Mouse (Mus musculus) limb, embryonic 14.5 days (tissue): ENCODE data around the gene Vps37c. TPM values are rescaled to one million over a fixed set of nuclear protein-coding genes. Genes with fewer than 3 reads are reported as not detected.

ENCODE experiments used
- ATAC-seq: fragments of 200-750 bp; cut with Nextera tagmentation; 2 replicates; pipeline ENCODE4 v1.8.0; 2017; ENCODE audit warnings: low read depth, moderate number of reproducible peaks, moderate TSS enrichment; ENCODE audit not compliant: low FRiP score
- DNase-seq: peaks from one replicate; pipeline ENCODE4 v3.0.0-alpha.2; 2015; ENCODE audit warnings: low spot score
- H3K27ac ChIP-seq: fragments of 300-500 bp; sonication (generic); replicated peaks from 2 replicates; pipeline ENCODE4 v1.5.1; 2014; ENCODE audit warnings: low read depth, mild to moderate bottlenecking, low read length, moderate library complexity, mixed read lengths
- H3K27me3 ChIP-seq: fragments of 300-500 bp; sonication (generic); 2 replicates; pipeline ENCODE4 v1.6.1; 2014; ENCODE audit warnings: low read length, mixed read lengths; ENCODE audit not compliant: control insufficient read depth, insufficient read depth
- H3K36me3 ChIP-seq: fragments of 300-500 bp; sonication (generic); 2 replicates; pipeline ENCODE4 v1.6.1; 2014; ENCODE audit warnings: mild to moderate bottlenecking, low read length, moderate library complexity, mixed read lengths; ENCODE audit not compliant: control insufficient read depth, insufficient read depth
- H3K4me1 ChIP-seq: fragments of 300-500 bp; sonication (generic); 2 replicates; pipeline ENCODE4 v1.6.1; 2014; ENCODE audit warnings: antibody characterized with exemption, low read length, mixed read lengths; ENCODE audit not compliant: control insufficient read depth, insufficient read depth
- H3K4me2 ChIP-seq: fragments of 300-500 bp; sonication (generic); replicated peaks from 2 replicates; pipeline ENCODE4 v1.6.1; 2014; ENCODE audit warnings: low read depth, mild to moderate bottlenecking, low read length, moderate library complexity; ENCODE audit not compliant: severe bottlenecking
- H3K4me3 ChIP-seq: fragments of 300-500 bp; sonication (generic); replicated peaks from 2 replicates; pipeline ENCODE4 v1.5.1; 2014; ENCODE audit warnings: low read length
- H3K9ac ChIP-seq: fragments of 300-500 bp; sonication (generic); 2 replicates; pipeline ENCODE4 v1.6.1; 2014; ENCODE audit warnings: mild to moderate bottlenecking, low read depth, low read length, moderate library complexity; ENCODE audit not compliant: severe bottlenecking
- H3K9me3 ChIP-seq: fragments of 300-500 bp; sonication (generic); 2 replicates; pipeline ENCODE4 v1.6.1; 2016; ENCODE audit warnings: low read length; ENCODE audit not compliant: control insufficient read depth
- POLR2A ChIP-seq: fragments of 200-500 bp; IDR thresholded peaks from 2 replicates; pipeline ENCODE4 v1.8.0; 2012; ENCODE audit warnings: inconsistent platforms, mild to moderate bottlenecking, moderate library complexity, borderline replicate concordance; ENCODE audit not compliant: insufficient read depth, insufficient read length; ENCODE audit errors: extremely low read depth
- WGBS: fragments of 180-500 bp; shearing (Covaris S2); extraction: QIAGEN DNeasy Blood & Tissue Kit; methylation state at CpG from one replicate; pipeline ENCODE4 v1.1.7; 2014; 5-methylcytosine and 5-hydroxymethylcytosine counted together
- polyA plus RNA-seq, 2 experiments: library from polyadenylated mRNA; depleted of rRNA in 1 of 2; stranded (reverse) in 1 of 2; unstranded in 1 of 2; fragments of >200 nt; fragmentation: Nextera tagmentation in 1 of 2; extraction: Ambion mirVana in 1 of 2; gene quantifications; 2 replicates each; pipeline versions ENCODE4 v1.2.1 to v1.2.3; 2012 to 2014

Gene Vps37c
- polyA plus RNA-seq (2012; rRNA removed) (30.2 and 37.4 TPM in 2 replicates), polyA plus RNA-seq (2014; fragmentation: Nextera tagmentation; extraction: Ambion mirVana) (37.6 and 42.6 TPM in 2 replicates)

- peak; percentile 71; the same call in 1 of the 2 replicates for TF ChIP-seq POLR2A
- H3K27me3 ChIP-seq = no peaks in the 10 kb centered on the region
- H3K4me3 ChIP-seq = peak within 1 kb of the TSS; percentile 78
- DNase-seq (peak; percentile 86), ATAC-seq (peak; percentile 90)
- no peaks in the 10 kb centered on the region for H3K36me3 ChIP-seq
- H3K27ac ChIP-seq = peak within 1 kb of the TSS; percentile 93
- H3K4me2 ChIP-seq = peak within 1 kb of the TSS; percentile 55
- H3K4me1 ChIP-seq = peaks cover 20% of the 10 kb centered on the region; the same call in 1 of the 2 replicates
- WGBS = under 1% methylated on average over 59 of the region's 74 CpGs
- H3K9me3 ChIP-seq = no peaks in the 10 kb centered on the region
- H3K9ac ChIP-seq = peak within 1 kb of the TSS; percentile 85
Measured at GRCm38 (mm10) chr19:10688537-10689352, at the start of gene Vps37c. Gene Vps37c, plus strand, starts transcription at chr19:10688735.

- Histone ChIP-seq H3K4me3 (0 out of 2 replicates have a peak overlapping the region, but pooled peaks have one; percentile 4), H3K4me2 (peak overlapping the region; percentile 28; the same call in 1 of the 2 replicates), H3K9me3 (no peaks in the 10 kb centered on the region), H3K27ac (0 out of 2 replicates have a peak overlapping the region, but pooled peaks have one; percentile 50), H3K4me1 (peaks cover 7% of the 10 kb centered on the region), H3K9ac (peak overlapping the region; percentile 41), H3K27me3 (no peaks in the 10 kb centered on the region), H3K36me3 (no peaks in the 10 kb centered on the region)
- WGBS = 4% methylated on average over 5 of the region's 5 CpGs
- peak; percentile 57; the same call in 1 of the 2 replicates for ATAC-seq
- no peak for TF ChIP-seq POLR2A
- peak; percentile 36 for DNase-seq
Measured at GRCm38 (mm10) chr19:10640080-10640479, 48.5 kb upstream of the Vps37c start.

- peak overlapping the region; percentile 41 for H3K9ac ChIP-seq
- no peaks in the 10 kb centered on the region for H3K27me3 ChIP-seq
- 37% methylated on average over 13 of the region's 13 CpGs for WGBS
- 0 out of 2 replicates have a peak, but pooled peaks cover 2% of the 10 kb centered on the region for H3K4me1 ChIP-seq
- no peak for TF ChIP-seq POLR2A
- H3K4me2 ChIP-seq = peak overlapping the region; percentile 28; the same call in 1 of the 2 replicates
- H3K36me3 ChIP-seq = no peaks in the 10 kb centered on the region
- H3K9me3 ChIP-seq = no peaks in the 10 kb centered on the region
- peak; percentile 64 for DNase-seq
- peak; percentile 85 for ATAC-seq
- H3K27ac ChIP-seq = peak overlapping the region; percentile 50; the same call in 1 of the 2 replicates
- 0 out of 2 replicates have a peak overlapping the region, but pooled peaks have one; percentile 4 for H3K4me3 ChIP-seq
Measured at GRCm38 (mm10) chr19:10640589-10641378, 47.8 kb upstream of the Vps37c start.

GRCm38 (mm10) chr19:10645616-10646015 lies 42.9 kb upstream of the Vps37c start:
- Histone ChIP-seq H3K9me3 (no peaks in the 10 kb centered on the region), H3K36me3 (no peaks in the 10 kb centered on the region), H3K27me3 (no peaks in the 10 kb centered on the region), H3K4me1 (0 out of 2 replicates have a peak, but pooled peaks cover 2% of the 10 kb centered on the region), H3K4me3 (no peak overlapping the region), H3K4me2 (no peak overlapping the region), H3K27ac (no peak overlapping the region), H3K9ac (no peak overlapping the region)
- no peak for ATAC-seq
- 85% methylated on average over 2 of the region's 2 CpGs for WGBS
- no peak for DNase-seq
- TF ChIP-seq POLR2A = no peak

- no peak overlapping the region for H3K4me3 ChIP-seq
- no peaks in the 10 kb centered on the region for H3K36me3 ChIP-seq
- DNase-seq (no peak), ATAC-seq (no peak)
- no peak for TF ChIP-seq POLR2A
- H3K27ac ChIP-seq = no peak overlapping the region
- H3K27me3 ChIP-seq = no peaks in the 10 kb centered on the region
- no peak overlapping the region for H3K4me2 ChIP-seq
- WGBS = 76% methylated on average over 8 of the region's 8 CpGs
- no peaks in the 10 kb centered on the region for H3K9me3 ChIP-seq
- no peak overlapping the region for H3K9ac ChIP-seq
- H3K4me1 ChIP-seq = no peaks in the 10 kb centered on the region
Measured at GRCm38 (mm10) chr19:10648156-10648555, 40.4 kb upstream of the Vps37c start.
